Mouse (Mus musculus): ENCODE results near the gene Nup210l. TPM values are rescaled to one million over a fixed set of nuclear protein-coding genes. Genes with fewer than 3 reads are reported as not detected.

Nup210l gene
- polyA plus RNA-seq, 2 experiments: 0.28 TPM; not detected in 1

DNA sequence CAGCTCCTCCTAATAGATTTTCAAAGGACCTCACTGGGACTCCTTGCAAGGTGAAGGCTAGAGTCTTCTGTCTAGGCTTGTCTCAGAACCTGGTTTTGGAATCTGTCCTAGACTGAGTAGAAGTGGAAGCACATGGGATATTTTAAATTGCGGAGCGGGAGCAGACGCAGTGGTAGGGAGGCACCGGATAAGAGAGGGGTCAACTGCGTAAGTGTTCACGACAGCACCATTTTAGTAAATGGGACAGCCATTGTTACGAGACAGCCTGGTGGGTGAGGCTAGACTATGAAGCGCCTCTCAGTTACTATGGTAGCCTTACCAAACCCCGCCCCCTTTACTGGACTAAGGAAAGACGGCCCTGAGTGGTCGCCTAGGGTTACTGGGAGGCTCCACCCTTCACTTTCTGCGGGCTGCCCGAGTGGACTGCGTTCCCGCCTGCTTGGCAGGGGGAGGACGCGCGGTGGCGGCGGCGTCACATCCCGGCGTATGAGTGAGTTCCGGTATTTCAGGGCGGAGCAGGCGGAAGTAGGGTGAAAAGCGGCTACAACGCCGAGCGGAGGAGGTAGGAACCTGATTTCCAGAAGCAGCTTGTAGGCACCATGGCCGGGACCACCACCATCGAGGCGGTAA lies 24.7 kb upstream of the Nup210l start:
- Histone ChIP-seq H3K9me3 (ENCODE audit: control insufficient read depth, low read length) (no peaks in the 10 kb centered on the region), H3K27ac (peak overlapping the region; percentile 96), H3K4me1 (replicated peaks; ENCODE audit: control insufficient read depth in 2 of 2, insufficient read depth in 2 of 2, low read length in 1 of 2) (peaks cover 27 to 38% of the 10 kb centered on the region in 2 experiments), H3K4me2 (ENCODE audit: low read depth) (peak overlapping the region; percentile 68), H3K27me3 (ENCODE audit: control insufficient read depth, insufficient read depth, low read length) (no peaks in the 10 kb centered on the region), H3K36me3 (replicated peaks; ENCODE audit: control insufficient read depth, insufficient read depth, low read depth) (no peaks in the 10 kb centered on the region), H3K4me3 (ENCODE audit: insufficient read depth in 1 of 2, low read depth in 2 of 2, low read length in 2 of 2) (peak overlapping the region; percentile 75 to 88), H3K9ac (replicated peaks) (peak overlapping the region; percentile 94)
- DNase-seq (ENCODE audit: low read depth in 3 of 3, low spot score in 3 of 3) (peak; percentile 93 to 94 (median 93)), ATAC-seq (ENCODE audit: insufficient read depth) (peak; percentile 91)
- WGBS (ENCODE audit: insufficient replicate concordance): under 1% methylated on average over 32 of the region's 33 CpGs
- peak; percentile 32; the same call in 1 of the 2 replicates for TF ChIP-seq CTCF (IDR thresholded peaks at IDR 0.05; ENCODE audit: low read depth)
- no peak for TF ChIP-seq EP300 (IDR thresholded peaks at IDR 0.05; ENCODE audit: low read depth)

DNA sequence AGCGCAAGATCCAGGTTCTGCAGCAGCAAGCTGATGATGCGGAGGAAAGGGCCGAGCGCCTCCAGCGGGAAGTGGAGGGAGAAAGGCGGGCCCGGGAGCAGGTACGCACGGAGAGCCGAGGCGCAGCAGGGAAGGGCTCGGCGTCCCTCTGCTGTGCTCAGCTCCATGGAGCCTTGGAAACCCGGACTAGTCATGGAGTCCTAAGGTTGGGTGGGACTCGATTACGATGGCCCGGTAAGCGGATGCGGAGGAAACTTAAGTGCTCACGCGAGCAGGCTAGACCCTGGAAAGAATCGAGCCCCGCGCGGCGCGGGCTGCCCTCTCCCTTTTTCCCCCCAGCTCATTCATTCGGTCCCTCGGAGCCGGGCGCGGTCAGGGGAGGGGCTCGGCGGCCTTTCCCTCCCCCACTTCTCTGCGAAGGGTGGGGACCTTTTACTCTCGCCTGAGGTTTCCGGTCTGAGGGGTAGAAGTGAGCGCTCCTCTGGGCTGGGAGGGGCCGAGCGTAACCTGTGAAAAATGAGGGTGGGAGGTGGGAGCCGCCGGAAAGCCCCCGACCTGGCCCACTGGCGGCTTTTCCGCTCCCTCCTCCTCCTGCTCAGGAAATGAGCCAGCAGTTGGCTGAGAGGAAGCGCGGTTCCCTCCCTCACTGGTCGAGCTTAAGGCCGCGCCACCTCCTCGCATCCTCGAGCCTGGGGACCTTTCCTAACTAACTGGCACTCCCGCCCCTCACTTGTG lies 24.0 kb upstream of the Nup210l start:
- Histone ChIP-seq H3K27ac (peak overlapping the region; percentile 96), H3K9me3 (ENCODE audit: control insufficient read depth, low read length) (no peaks in the 10 kb centered on the region), H3K4me3 (ENCODE audit: insufficient read depth in 1 of 2, low read depth in 2 of 2, low read length in 2 of 2) (peak overlapping the region; percentile 75 to 88), H3K9ac (replicated peaks) (peak overlapping the region; percentile 94), H3K27me3 (ENCODE audit: control insufficient read depth, insufficient read depth, low read length) (no peaks in the 10 kb centered on the region), H3K4me1 (replicated peaks; ENCODE audit: control insufficient read depth in 2 of 2, insufficient read depth in 2 of 2, low read length in 1 of 2) (peaks cover 29 to 45% of the 10 kb centered on the region in 2 experiments), H3K4me2 (ENCODE audit: low read depth) (peak overlapping the region; percentile 68), H3K36me3 (replicated peaks; ENCODE audit: control insufficient read depth, insufficient read depth, low read depth) (no peaks in the 10 kb centered on the region)
- peak; percentile 52 to 63 (median 57) for DNase-seq (ENCODE audit: low read depth in 3 of 3, low spot score in 3 of 3)
- under 1% methylated on average over 53 of the region's 53 CpGs for WGBS (ENCODE audit: insufficient replicate concordance)
- ATAC-seq (ENCODE audit: insufficient read depth): peak; percentile 69
- no peak for TF ChIP-seq CTCF (IDR thresholded peaks at IDR 0.05; ENCODE audit: low read depth)
- TF ChIP-seq EP300 (IDR thresholded peaks at IDR 0.05; ENCODE audit: low read depth): no peak

DNA sequence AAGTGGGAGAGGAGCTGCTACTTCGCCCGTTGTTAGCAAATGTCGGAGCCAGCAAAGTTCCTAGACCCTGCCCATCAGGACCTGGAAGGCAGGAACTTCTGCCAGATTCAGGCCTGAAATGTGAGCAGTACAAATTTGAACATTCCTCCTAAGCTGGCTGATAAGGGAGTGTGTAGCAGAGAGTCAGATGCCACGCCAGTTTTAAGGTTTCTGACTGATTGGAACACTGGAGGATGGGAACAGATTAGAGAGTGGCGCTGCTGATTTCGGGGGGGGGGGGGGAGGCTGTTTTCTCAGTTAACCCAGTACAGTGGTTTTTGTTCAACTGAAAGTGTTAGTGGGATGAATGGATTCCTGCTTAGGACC lies 23.5 kb upstream of the Nup210l start:
- WGBS (ENCODE audit: insufficient replicate concordance): 0% methylated on average over 6 of the region's 6 CpGs
- Histone ChIP-seq H3K4me1 (replicated peaks; ENCODE audit: control insufficient read depth in 2 of 2, insufficient read depth in 2 of 2, low read length in 1 of 2) (peaks cover 29 to 49% of the 10 kb centered on the region in 2 experiments), H3K4me3 (ENCODE audit: insufficient read depth in 1 of 2, low read depth in 2 of 2, low read length in 2 of 2) (peak overlapping the region; percentile 75 to 88)

DNA sequence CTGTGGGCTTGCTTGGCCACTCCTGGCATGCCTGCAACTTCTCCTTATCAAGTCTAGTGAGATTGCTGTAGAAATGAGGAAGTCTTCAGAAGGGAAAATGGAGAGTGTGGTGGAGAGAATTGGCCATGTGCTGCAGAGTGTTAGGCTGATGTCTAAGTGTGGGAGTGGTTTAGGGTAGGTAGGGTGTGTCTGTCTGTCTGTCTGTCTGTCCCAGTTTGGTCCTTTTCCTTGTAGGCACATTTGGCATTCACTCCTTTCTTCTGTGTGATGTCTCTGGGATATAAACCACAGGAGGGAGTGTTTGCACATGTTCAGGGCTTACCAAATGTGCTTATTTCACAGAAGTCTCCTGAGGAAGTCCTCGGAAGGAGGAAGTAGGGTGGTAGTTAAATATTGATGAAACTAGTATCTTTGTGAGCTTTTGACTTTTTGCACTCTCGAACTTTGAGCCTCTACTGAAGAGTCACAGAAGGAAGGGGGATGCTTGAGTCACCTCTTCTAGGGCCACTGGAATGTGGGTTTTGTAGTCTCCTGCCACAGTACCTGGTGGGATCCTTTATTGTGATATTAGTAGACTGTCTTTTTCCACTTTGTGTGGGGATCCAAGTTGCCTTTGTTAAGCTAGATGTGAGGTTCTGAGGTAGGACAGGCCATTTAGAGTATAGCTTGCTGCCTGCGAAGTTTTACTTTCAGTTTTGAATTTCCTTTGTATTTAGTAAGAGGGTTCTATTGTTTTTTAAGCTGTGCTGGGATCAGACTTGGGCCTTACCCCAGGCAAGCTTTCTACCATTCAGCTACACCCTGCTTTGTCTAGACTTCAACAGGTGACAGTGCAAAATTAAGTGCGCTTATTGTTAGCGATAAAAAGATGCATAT lies 22.3 kb upstream of the Nup210l start:
- DNase-seq (ENCODE audit: low read depth in 3 of 3, low spot score in 3 of 3) (peak in 1 of 3 experiments; percentile 37), ATAC-seq (ENCODE audit: insufficient read depth) (no peak)
- H3K36me3 ChIP-seq (replicated peaks; ENCODE audit: control insufficient read depth, insufficient read depth, low read depth): no peaks in the 10 kb centered on the region
- peak overlapping the region; percentile 46 for H3K27ac ChIP-seq
- peaks cover 29 to 53% of the 10 kb centered on the region in 2 experiments for H3K4me1 ChIP-seq (replicated peaks; ENCODE audit: control insufficient read depth in 2 of 2, insufficient read depth in 2 of 2, low read length in 1 of 2)
- H3K4me2 ChIP-seq (ENCODE audit: low read depth): peak overlapping the region; percentile 68
- WGBS (ENCODE audit: insufficient replicate concordance): 28% methylated on average over 5 of the region's 5 CpGs
- H3K9me3 ChIP-seq (ENCODE audit: control insufficient read depth, low read length): no peaks in the 10 kb centered on the region
- no peak for TF ChIP-seq CTCF (IDR thresholded peaks at IDR 0.05; ENCODE audit: low read depth)
- no peak for TF ChIP-seq EP300 (IDR thresholded peaks at IDR 0.05; ENCODE audit: low read depth)
- no peaks in the 10 kb centered on the region for H3K27me3 ChIP-seq (ENCODE audit: control insufficient read depth, insufficient read depth, low read length)
- peak overlapping the region; percentile 42 for H3K9ac ChIP-seq (replicated peaks)
- H3K4me3 ChIP-seq (ENCODE audit: insufficient read depth in 1 of 2, low read depth in 2 of 2, low read length in 2 of 2): peak overlapping the region; percentile 38 to 88

More for the DNA sequence above, 23.5 kb upstream of the Nup210l start:
- Histone ChIP-seq H3K4me2 (ENCODE audit: low read depth) (peak overlapping the region; percentile 68), H3K27me3 (ENCODE audit: control insufficient read depth, insufficient read depth, low read length) (no peaks in the 10 kb centered on the region), H3K27ac (peak overlapping the region; percentile 96), H3K9ac (replicated peaks) (peak overlapping the region; percentile 94), H3K9me3 (ENCODE audit: control insufficient read depth, low read length) (no peaks in the 10 kb centered on the region), H3K36me3 (replicated peaks; ENCODE audit: control insufficient read depth, insufficient read depth, low read depth) (no peaks in the 10 kb centered on the region)
- ATAC-seq (ENCODE audit: insufficient read depth) (no peak), DNase-seq (ENCODE audit: low read depth in 3 of 3, low spot score in 3 of 3) (peak in 1 of 3 experiments; percentile 47)
- TF ChIP-seq CTCF (IDR thresholded peaks at IDR 0.05; ENCODE audit: low read depth) (no peak), EP300 (IDR thresholded peaks at IDR 0.05; ENCODE audit: low read depth) (no peak)
